In the genomic region with DNA sequence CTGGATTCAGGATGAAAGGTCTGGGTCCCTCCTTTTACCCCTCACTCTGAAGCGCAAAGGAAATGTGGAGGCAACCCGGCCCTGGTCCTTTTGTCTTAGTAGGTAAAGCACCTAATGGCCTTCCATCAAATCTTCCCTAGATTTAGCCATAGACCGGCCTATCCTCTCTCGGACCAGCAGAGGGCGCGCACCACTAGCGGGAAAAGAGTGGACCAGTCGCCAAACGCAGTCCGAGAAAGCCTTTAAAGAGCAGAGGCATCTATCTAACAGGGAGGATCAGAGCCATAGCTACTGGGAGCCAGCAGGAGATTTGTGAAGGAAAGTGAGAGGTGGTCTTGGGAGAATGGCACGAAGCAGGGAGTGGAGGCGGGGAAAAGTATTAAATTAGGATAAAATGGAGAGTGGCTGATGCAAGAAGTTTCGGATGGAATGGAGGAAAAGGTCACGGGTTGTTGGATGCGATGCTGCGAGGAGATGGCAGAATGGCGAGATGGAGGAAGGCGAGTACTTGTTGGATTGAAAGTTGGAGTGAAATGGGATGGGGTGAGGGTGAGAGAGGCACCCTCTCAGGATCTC, we compare ENCODE assay signal across 9 mouse cellular contexts. TPM values are rescaled to one million over a fixed set of nuclear protein-coding genes. Genes with fewer than 3 reads are reported as not detected.
A peak's percentile ranks its signal among the peaks of the same experiment; 100 is the strongest.
DNase-seq lines count a peak whose midpoint lies in the region; ATAC-seq lines count a peak whose summit lies in the region.
"Had no signal": no experiment of that assay in that cellular context is flagged by ENCODE, and none has a peak within 500 bp of the region (broad histone marks: within the 10 kb centered on the region; RNA-seq: fewer than 3 reads in every experiment).

No protein-coding gene starts in this region.

- DNase-seq in adrenal gland, adult (ENCODE audit: inconsistent age in 2 of 2, low spot score in 1 of 2), result peak; percentile 57 to 87
- DNase-seq in adrenal gland, postnatal 4 days (ENCODE audit: low spot score in 2 of 2), result no peak
- DNase-seq in ZHBTc4 (ENCODE audit: low read depth, low spot score), result peak; percentile 90
- peak; percentile 92 for DNase-seq in embryo, embryonic 10 days (ENCODE audit: low spot score)
- DNase-seq in kidney, postnatal 4 days, result peak; percentile 83 to 84
- peak; percentile 9 for DNase-seq in spleen, adult 12 weeks (ENCODE audit: low spot score)

- H3K9me3 ChIP-seq in heart, embryonic 13.5 days, result no peaks in the 10 kb centered on the region
- H3K9me3 ChIP-seq: limb, embryonic 15.5 days had no signal

- H3K36me3 ChIP-seq in heart, embryonic 13.5 days, result no peaks in the 10 kb centered on the region
- H3K36me3 ChIP-seq: limb, embryonic 15.5 days had no signal

- 0 out of 2 replicates have a peak overlapping the region, but pooled peaks have one; percentile 8 for H3K4me3 ChIP-seq in heart, embryonic 13.5 days

- 6% methylated on average over 18 of the region's 18 CpGs for WGBS in heart, embryonic 13.5 days

- peaks cover 31% of the 10 kb centered on the region for H3K4me1 ChIP-seq in heart, embryonic 13.5 days

- no peak overlapping the region for H3K9ac ChIP-seq in heart, embryonic 13.5 days
- H3K9ac ChIP-seq: limb, embryonic 15.5 days had no signal

- peaks cover 97% of the 10 kb centered on the region for H3K27me3 ChIP-seq in heart, embryonic 13.5 days (replicated peaks)

- no peak for ATAC-seq in heart, embryonic 13.5 days (ENCODE audit: extremely low read depth, insufficient number of reproducible peaks, low FRiP score, low TSS enrichment)
- peak; percentile 74; the same call in 1 of the 2 replicates for ATAC-seq in megakaryocyte-erythroid progenitor cell, adult 5-6 weeks (replicated peaks; ENCODE audit: low FRiP score, low TSS enrichment, poor library complexity, severe bottlenecking)

- no peak overlapping the region for H3K4me2 ChIP-seq in heart, embryonic 13.5 days
- H3K4me2 ChIP-seq: limb, embryonic 15.5 days had no signal

- H3K27ac ChIP-seq in heart, embryonic 13.5 days (replicated peaks), result no peak overlapping the region
- H3K27ac ChIP-seq: limb, embryonic 15.5 days had no signal

RNA-seq across cellular contexts. Expression of gene Fev, which starts 4.3 kb away (rescaled TPM):
- 1 to 10 TPM; 2.1 to 3.4 TPM for total RNA-seq in adrenal gland, postnatal 4 days (2021)
- 0.90 and 1.4 TPM in 2 replicates for polyA plus RNA-seq in heart, embryonic 13.5 days (2015; fragmentation: Nextera tagmentation; extraction: Ambion mirVana)
- total RNA-seq in megakaryocyte-erythroid progenitor cell, adult 5-6 weeks (2014; fragmentation: Nextera tagmentation), result not detected in 2 replicates
- not detected in 2 replicates for total RNA-seq in megakaryocyte-erythroid progenitor cell, adult 5-6 weeks (2017)

RNA-seq across cellular contexts. Expression of gene Cryba2, which starts 12.1 kb away (rescaled TPM):
- total RNA-seq in adrenal gland, postnatal 4 days (2021), result 1 to 10 TPM; 2.0 to 3.3 TPM
- not detected in 2 replicates for polyA plus RNA-seq in heart, embryonic 13.5 days (2015; fragmentation: Nextera tagmentation; extraction: Ambion mirVana)
- not detected in 2 replicates for total RNA-seq in megakaryocyte-erythroid progenitor cell, adult 5-6 weeks (2014; fragmentation: Nextera tagmentation)
- not detected in 2 replicates for total RNA-seq in megakaryocyte-erythroid progenitor cell, adult 5-6 weeks (2017)

RNA-seq across cellular contexts. Expression of gene Cdk5r2, which starts 26.1 kb away (rescaled TPM):
- total RNA-seq in adrenal gland, postnatal 4 days (2021), result 10 to 100 TPM in 1 of 2 experiments, 1 to 10 TPM in 1; 6.6 to 10.1 TPM
- polyA plus RNA-seq in heart, embryonic 13.5 days (2015; fragmentation: Nextera tagmentation; extraction: Ambion mirVana), result not detected in 2 replicates
- total RNA-seq in megakaryocyte-erythroid progenitor cell, adult 5-6 weeks (2014; fragmentation: Nextera tagmentation), result not detected in 2 replicates
- not detected in 2 replicates for total RNA-seq in megakaryocyte-erythroid progenitor cell, adult 5-6 weeks (2017)
- polyA plus RNA-seq: limb, embryonic 15.5 days had no signal

RNA-seq across cellular contexts. Expression of gene Cfap65, which starts 54.5 kb away (rescaled TPM):
- not detected for total RNA-seq in adrenal gland, postnatal 4 days (2021)
- polyA plus RNA-seq in heart, embryonic 13.5 days (2015; fragmentation: Nextera tagmentation; extraction: Ambion mirVana), result not detected in 2 replicates
- total RNA-seq in megakaryocyte-erythroid progenitor cell, adult 5-6 weeks (2014; fragmentation: Nextera tagmentation), result not detected in 2 replicates
- not detected in 2 replicates for total RNA-seq in megakaryocyte-erythroid progenitor cell, adult 5-6 weeks (2017)
- polyA plus RNA-seq: limb, embryonic 15.5 days had no signal

Comparison
In these comparisons a context has a peak if more than half of its experiments do, and no peak if none do; other contexts are left out.
1. DNase-seq: peak in adrenal gland, adult (2 of 2), ZHBTc4 (single experiment), embryo, embryonic 10 days (single experiment), kidney, postnatal 4 days (2 of 2) and spleen, adult 12 weeks (single experiment); none in adrenal gland, postnatal 4 days (0 of 2).
2. RNA of gene Cdk5r2, which starts 26.1 kb away (total RNA-seq): 6.6 to 10.1 TPM in adrenal gland, postnatal 4 days; not detected in megakaryocyte-erythroid progenitor cell, adult 5-6 weeks; every median in the first group is over 4 times any median in the second.